In genomic region chr9:7786086-7786485, GRCm38 (mm10) we compare ENCODE assay signal across 27 mouse cellular contexts. TPM values are rescaled to one million over a fixed set of nuclear protein-coding genes. Genes with fewer than 3 reads are reported as not detected.
DNase-seq lines count a peak whose midpoint lies in the region; ATAC-seq and TF ChIP-seq lines count a peak whose summit lies in the region.
"Had no signal": no experiment of that assay in that cellular context is flagged by ENCODE, and none has a peak within 500 bp of the region (broad histone marks: within the 10 kb centered on the region; RNA-seq: fewer than 3 reads in every experiment).

No protein-coding gene starts in this region.

- no peak overlapping the region for H3K9ac ChIP-seq in liver, embryonic 12.5 days
- no peak overlapping the region for H3K9ac ChIP-seq in liver, embryonic 11.5 days (ENCODE audit: low read depth, low read length)
- H3K9ac ChIP-seq in CH12.LX (ENCODE audit: insufficient read depth, low read depth) = no peak overlapping the region
- H3K9ac ChIP-seq: forebrain, embryonic 15.5 days; heart, embryonic 15.5 days; hindbrain, embryonic 14.5 days; limb, embryonic 12.5 days; liver, embryonic 14.5 days had no signal

- no peak for ATAC-seq in liver, embryonic 12.5 days
- ATAC-seq in liver, embryonic 11.5 days (replicated peaks; ENCODE audit: low FRiP score) = no peak
- ATAC-seq in megakaryocyte, adult 5-6 weeks (ENCODE audit: poor library complexity, severe bottlenecking) = peak; percentile 17; the same call in 1 of the 2 replicates
- ATAC-seq: activated CD4-positive, CD25-positive, alpha-beta regulatory T cell, adult 4 months; forebrain, embryonic 15.5 days; inflammation-experienced regulatory T-cells, adult 6 months had no signal

- TF ChIP-seq POLR2A in CH12.LX (IDR thresholded peaks at IDR 0.05; ENCODE audit: low read depth, low read length) = no peak

- WGBS in liver, embryonic 12.5 days (ENCODE audit: insufficient replicate concordance) = 88% methylated on average over 7 of the region's 7 CpGs
- WGBS in liver, embryonic 11.5 days = 92% methylated on average over 7 of the region's 7 CpGs
- 87% methylated on average over 7 of the region's 7 CpGs for WGBS in embryonic facial prominence, embryonic 10.5 days

- in situ Hi-C loops in CH12.LX (cut with MboI; ENCODE audit: low pct_ligation_motif_present, low pct_unique_long_range_greater_than_20kb, low sequenced_read_pairs) = no loop called here

- H3K4me2 ChIP-seq in liver, embryonic 12.5 days = no peak overlapping the region
- no peak overlapping the region for H3K4me2 ChIP-seq in liver, embryonic 11.5 days
- no peak overlapping the region for H3K4me2 ChIP-seq in CH12.LX (ENCODE audit: insufficient read depth, low read depth, poor library complexity, severe bottlenecking)
- H3K4me2 ChIP-seq: forebrain, embryonic 15.5 days; heart, embryonic 15.5 days; hindbrain, embryonic 14.5 days; limb, embryonic 12.5 days had no signal

- H3K27me3 ChIP-seq in liver, embryonic 12.5 days (replicated peaks) = no peaks in the 10 kb centered on the region
- H3K27me3 ChIP-seq in liver, embryonic 11.5 days (replicated peaks; ENCODE audit: control insufficient read depth, insufficient read depth, low read length) = no peaks in the 10 kb centered on the region
- no peaks in the 10 kb centered on the region for H3K27me3 ChIP-seq in CH12.LX (replicated peaks)
- H3K27me3 ChIP-seq in embryonic facial prominence, embryonic 10.5 days (replicated peaks; ENCODE audit: low read depth, poor library complexity, severe bottlenecking) = no peaks in the 10 kb centered on the region
- H3K27me3 ChIP-seq: forebrain, embryonic 15.5 days; heart, embryonic 15.5 days; limb, embryonic 12.5 days had no signal

- no peak for TF ChIP-seq EP300 in CH12.LX (IDR thresholded peaks at IDR 0.05; ENCODE audit: low read length)

- TF ChIP-seq RAD21 in CH12.LX (IDR thresholded peaks at IDR 0.05; ENCODE audit: low read depth, low read length) = no peak

- dilution Hi-C loops in CH12.LX (cut with MboI; ENCODE audit: extremely low pct_ligation_motif_present, extremely low pct_unique_long_range_greater_than_20kb, low sequenced_read_pairs) = no loop called here

- peaks cover 67% of the 10 kb centered on the region for H3K36me3 ChIP-seq in liver, embryonic 12.5 days
- H3K36me3 ChIP-seq in liver, embryonic 11.5 days (ENCODE audit: control insufficient read depth, insufficient read depth, low read length) = peaks cover 14% of the 10 kb centered on the region; the same call in 1 of the 2 replicates
- peaks cover 77 to 95% of the 10 kb centered on the region in 2 experiments for H3K36me3 ChIP-seq in CH12.LX (replicated peaks in 1 of 2; ENCODE audit: control insufficient read depth in 1 of 2, insufficient read depth in 1 of 2, low read length in 1 of 2)
- H3K36me3 ChIP-seq in embryonic facial prominence, embryonic 10.5 days (replicated peaks) = peaks cover 65% of the 10 kb centered on the region

- no peak overlapping the region for H3K4me3 ChIP-seq in liver, embryonic 12.5 days
- no peak overlapping the region for H3K4me3 ChIP-seq in liver, embryonic 11.5 days (ENCODE audit: low read depth, low read length)
- H3K4me3 ChIP-seq in CH12.LX (replicated peaks in 1 of 3; ENCODE audit: low read depth in 2 of 3, low read length in 2 of 3, poor library complexity in 1 of 3) = no peak overlapping the region
- no peak overlapping the region for H3K4me3 ChIP-seq in embryonic facial prominence, embryonic 10.5 days
- H3K4me3 ChIP-seq: forebrain, embryonic 15.5 days; heart, adult 2 months; heart, embryonic 15.5 days; limb, embryonic 12.5 days had no signal

- peaks cover 62% of the 10 kb centered on the region for H3K4me1 ChIP-seq in liver, embryonic 12.5 days
- peaks cover 17% of the 10 kb centered on the region for H3K4me1 ChIP-seq in liver, embryonic 11.5 days (replicated peaks; ENCODE audit: control insufficient read depth, insufficient read depth, low read length)
- peaks cover 3 to 24% of the 10 kb centered on the region in 2 experiments; a peak in 3 of 4 replicates for H3K4me1 ChIP-seq in CH12.LX (ENCODE audit: control insufficient read depth in 1 of 2, insufficient read depth in 2 of 2)
- H3K4me1 ChIP-seq in embryonic facial prominence, embryonic 10.5 days = peaks cover 35% of the 10 kb centered on the region

- TF ChIP-seq CTCF in CH12.LX (conservative IDR thresholded peaks at IDR 0.05 in 1 of 2, IDR thresholded peaks at IDR 0.05 in 1 of 2; ENCODE audit: low read depth in 2 of 2, low read length in 2 of 2) = no peak

- peaks cover 8% of the 10 kb centered on the region for H3K79me2 ChIP-seq in CH12.LX (replicated peaks; ENCODE audit: control insufficient read depth, extremely low read depth, insufficient read depth, poor library complexity, severe bottlenecking)

- 0 out of 2 replicates have a peak overlapping the region, but pooled peaks have one; percentile 32 for H3K27ac ChIP-seq in liver, embryonic 12.5 days
- H3K27ac ChIP-seq in liver, embryonic 11.5 days (ENCODE audit: low read depth, low read length) = no peak overlapping the region
- H3K27ac ChIP-seq in CH12.LX (ENCODE audit: insufficient read depth, low read depth) = peak overlapping the region; percentile 3; the same call in 1 of the 2 replicates
- 0 out of 2 replicates have a peak overlapping the region, but pooled peaks have one; percentile 24 for H3K27ac ChIP-seq in embryonic facial prominence, embryonic 10.5 days (replicated peaks)
- H3K27ac ChIP-seq: forebrain, embryonic 15.5 days; heart, adult 2 months; heart, embryonic 15.5 days; hindbrain, embryonic 14.5 days; limb, embryonic 12.5 days; liver, embryonic 14.5 days had no signal

- no peaks in the 10 kb centered on the region for H3K9me3 ChIP-seq in liver, embryonic 12.5 days (replicated peaks)
- H3K9me3 ChIP-seq in liver, embryonic 11.5 days (ENCODE audit: control insufficient read depth, low read length) = no peaks in the 10 kb centered on the region
- no peaks in the 10 kb centered on the region for H3K9me3 ChIP-seq in CH12.LX (replicated peaks; ENCODE audit: low read length)
- no peaks in the 10 kb centered on the region for H3K9me3 ChIP-seq in embryonic facial prominence, embryonic 10.5 days
- H3K9me3 ChIP-seq: forebrain, embryonic 15.5 days; heart, embryonic 15.5 days; limb, embryonic 12.5 days had no signal

- no peak for DNase-seq in liver, embryonic 11.5 days (ENCODE audit: low spot score)
- no peak for DNase-seq in CH12.LX (ENCODE audit: extremely low read depth)
- DNase-seq in embryonic facial prominence, embryonic 10.5 days (ENCODE audit: low spot score) = no peak
- no peak for DNase-seq in cerebellum, adult 9-11 months
- DNase-seq in kidney, postnatal 4 days = no peak
- DNase-seq: adrenal gland, adult 8-10 months; B cell, adult 2 months; cerebellum, adult 2 months; cerebellum, postnatal 36 days; embryo, embryonic 11 days; gastrocnemius, postnatal 14 days; heart, adult 2 months; heart, postnatal 4 days; kidney, adult 8-10 months; kidney, postnatal 10 days; layer of hippocampus, postnatal 36 days; spleen, adult 18-20 months; thymus, postnatal 4 days had no signal

TF ChIP-seq in CH12.LX, 34 proteins besides CTCF, POLR2A, EP300 and RAD21:
- TF ChIP-seq IRF4 (IDR thresholded peaks at IDR 0.05; ENCODE audit: low read depth, low read length) = no peak
- no peak for TF ChIP-seq SIN3A (IDR thresholded peaks at IDR 0.05; ENCODE audit: low read length)

RNA-seq across cellular contexts. Expression of gene Tmem123, which starts 22.2 kb away (rescaled TPM):
- polyA plus RNA-seq in liver, embryonic 12.5 days (2016; fragmentation: Nextera tagmentation; extraction: Ambion mirVana) = 59.4 and 60.3 TPM in 2 replicates
- polyA plus RNA-seq in liver, embryonic 11.5 days (2014; fragmentation: Nextera tagmentation; extraction: Ambion mirVana) = 87.8 and 98.4 TPM in 2 replicates
- total RNA-seq in CH12.LX (2012; rRNA removed) = 44.8 and 61.1 TPM in 2 replicates
- 173 and 183 TPM in 2 replicates for total RNA-seq in CH12.LX (2014; rRNA removed)
- polyA plus RNA-seq in CH12.LX (2012; ENCODE audit: insufficient read length, low read depth) = 107 and 112 TPM in 2 replicates
- 100 and 110 TPM in 2 replicates for polyA plus RNA-seq in embryonic facial prominence, embryonic 10.5 days (2016; fragmentation: Nextera tagmentation; extraction: Ambion mirVana)
- 113 and 117 TPM in 2 replicates for total RNA-seq in megakaryocyte, adult 5-6 weeks (2015)
- 114 and 121 TPM in 2 replicates for total RNA-seq in megakaryocyte, adult 5-6 weeks (2017)

RNA-seq across cellular contexts. Expression of gene Birc2, which starts 50.8 kb away (rescaled TPM):
- polyA plus RNA-seq in liver, embryonic 12.5 days (2016; fragmentation: Nextera tagmentation; extraction: Ambion mirVana) = 15.0 and 15.6 TPM in 2 replicates
- polyA plus RNA-seq in liver, embryonic 11.5 days (2014; fragmentation: Nextera tagmentation; extraction: Ambion mirVana) = 26.6 and 28.1 TPM in 2 replicates
- total RNA-seq in CH12.LX (2012; rRNA removed) = 59.6 and 94.7 TPM in 2 replicates
- 134 and 158 TPM in 2 replicates for total RNA-seq in CH12.LX (2014; rRNA removed)
- 41.3 and 43.4 TPM in 2 replicates for polyA plus RNA-seq in CH12.LX (2012; ENCODE audit: insufficient read length, low read depth)
- polyA plus RNA-seq in embryonic facial prominence, embryonic 10.5 days (2016; fragmentation: Nextera tagmentation; extraction: Ambion mirVana) = 30.3 and 35.9 TPM in 2 replicates
- total RNA-seq in megakaryocyte, adult 5-6 weeks (2015) = 28.5 and 29.5 TPM in 2 replicates
- 37.3 TPM in 2 replicates for total RNA-seq in megakaryocyte, adult 5-6 weeks (2017)
